Mouse (Mus musculus) NIH3T3 (cell line): ENCODE results near the gene Wdpcp.

Experiments used
- DNase-seq: peaks from one replicate; pipeline ENCODE4 v3.0.0-alpha.2; 2012; ENCODE audit warnings: low read depth

The Wdpcp gene

DNA sequence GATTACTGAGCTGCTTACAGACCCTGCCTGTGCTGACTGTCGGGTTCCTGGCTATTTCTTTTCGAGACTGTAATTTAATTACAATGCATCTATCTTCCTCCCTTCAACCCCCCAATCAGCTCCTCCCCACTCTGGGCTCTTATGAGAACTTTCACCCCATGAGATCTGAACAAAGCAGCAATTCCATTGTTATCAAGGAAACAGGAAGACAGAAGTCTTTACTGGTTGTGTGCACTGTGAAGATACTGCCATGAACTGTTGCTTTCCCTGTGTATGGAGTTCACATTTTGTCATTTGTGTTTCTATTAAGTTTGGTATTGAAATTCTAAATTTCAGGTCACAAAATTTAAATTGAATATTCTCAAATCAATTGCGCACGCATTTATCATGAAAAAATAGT is 177.5 kb downstream of the Wdpcp start:
- no peak for DNase-seq

- DNase-seq: no peak
Measured at GRCm38 (mm10) chr11:21763201-21763600, 191.2 kb downstream of the Wdpcp start.

- no peak for DNase-seq
Measured at GRCm38 (mm10) chr11:21788831-21789230, 216.8 kb downstream of the Wdpcp start.

GRCm38 (mm10) chr11:21824941-21825340 is 252.9 kb downstream of the Wdpcp start:
- DNase-seq: no peak

- no peak for DNase-seq
Measured at GRCm38 (mm10) chr11:21826521-21826920, 254.5 kb downstream of the Wdpcp start.

DNA sequence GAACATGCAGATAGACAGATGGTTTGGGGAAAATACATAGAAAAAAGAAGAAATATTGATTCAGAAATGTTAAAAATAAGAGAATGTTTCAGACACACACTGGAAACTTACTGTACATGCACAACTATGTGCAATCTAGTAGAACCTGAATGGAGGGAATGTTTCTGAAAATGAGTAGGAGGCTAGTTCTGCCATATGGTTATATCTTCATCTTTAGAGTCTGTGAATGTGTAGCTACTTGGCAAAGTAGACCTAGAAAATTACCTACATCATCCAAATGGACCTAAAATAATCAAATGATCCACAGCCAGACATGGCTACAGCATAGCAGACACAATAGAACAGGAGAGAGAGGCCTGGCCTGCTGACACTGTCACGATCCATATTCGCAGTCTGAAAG is 275.0 kb downstream of the Wdpcp start:
- DNase-seq: no peak

- DNase-seq: no peak
Measured at GRCm38 (mm10) chr11:21864000-21864399, 292.0 kb downstream of the Wdpcp start.

DNA sequence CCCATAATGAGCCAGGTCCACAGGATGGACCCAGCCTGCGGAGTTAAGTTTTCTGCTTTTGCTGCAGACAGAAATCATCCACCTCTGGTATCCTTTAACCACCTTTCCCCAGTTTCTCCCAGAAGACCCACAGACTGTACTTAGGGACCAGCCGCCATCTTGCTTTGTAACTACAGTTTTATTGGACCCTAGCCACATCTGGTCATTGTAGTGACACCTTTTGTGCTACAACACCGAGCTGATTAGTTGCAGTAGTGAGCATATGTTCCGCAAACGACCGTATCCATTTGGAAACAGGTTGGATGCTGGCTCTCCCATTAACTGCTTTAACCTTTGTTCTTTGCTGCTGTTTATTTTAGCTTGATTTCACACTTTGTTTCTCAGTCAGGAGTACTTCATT is 292.5 kb downstream of the Wdpcp start:
- DNase-seq: no peak

DNA sequence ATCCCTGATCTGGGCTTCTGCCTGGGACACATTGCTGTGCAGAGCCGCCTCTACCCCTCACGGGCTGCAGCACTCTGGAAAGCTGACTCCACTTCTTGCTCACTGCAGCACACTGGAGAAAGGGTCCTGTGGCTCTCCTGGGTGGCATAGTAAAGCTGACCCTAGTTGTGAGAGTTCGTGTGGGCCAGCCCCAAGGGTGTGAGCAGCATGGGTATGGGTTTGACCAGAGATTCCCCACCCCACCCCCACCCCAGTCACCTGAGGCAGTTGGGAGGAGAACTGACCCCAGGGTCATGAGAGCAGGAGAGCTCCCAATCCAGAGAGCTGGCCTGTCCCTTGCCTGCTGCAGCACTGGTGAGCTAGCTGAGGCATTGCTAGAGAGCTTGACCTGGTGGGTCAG is 296.6 kb downstream of the Wdpcp start:
- no peak for DNase-seq

- no peak for DNase-seq
Measured at GRCm38 (mm10) chr11:21870863-21871262, 298.8 kb downstream of the Wdpcp start.

- DNase-seq: no peak
Measured at GRCm38 (mm10) chr11:21871728-21872127, 299.7 kb downstream of the Wdpcp start.

GRCm38 (mm10) chr11:21875077-21875476 is 303.0 kb downstream of the Wdpcp start:
- no peak for DNase-seq

- no peak for DNase-seq
Measured at GRCm38 (mm10) chr11:21894696-21895095, 322.7 kb downstream of the Wdpcp start.

DNA sequence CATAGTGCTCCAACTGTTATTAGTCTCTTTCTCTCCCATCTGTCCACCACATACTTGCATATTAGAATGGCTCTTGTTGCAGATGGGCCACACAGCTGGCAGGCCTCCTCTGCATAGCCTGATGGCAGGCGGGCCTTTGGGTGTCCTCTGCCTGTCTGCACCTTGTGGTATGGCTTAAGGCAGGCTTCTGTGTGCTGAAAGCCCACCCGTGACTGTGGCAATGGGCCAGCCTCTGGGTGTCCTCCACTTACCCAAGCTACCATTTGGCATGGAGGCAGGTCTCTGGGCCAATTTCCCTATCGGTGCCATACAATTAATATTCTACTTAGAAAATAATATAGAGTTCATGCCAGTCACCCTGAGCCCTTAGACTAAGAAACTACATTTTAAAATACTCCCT is 350.5 kb downstream of the Wdpcp start:
- DNase-seq: no peak
